Mouse (Mus musculus) heart, adult 2 months (tissue): ENCODE results near the gene Stam2. TPM values are rescaled to one million over a fixed set of nuclear protein-coding genes. Genes with fewer than 3 reads are reported as not detected.

Experiments used
- DNase-seq, 2 experiments: peaks; one replicate each; pipeline ENCODE4 v3.0.0; 2021
- H3K27ac ChIP-seq: fragments of 200-600 bp; 2 replicates; pipeline ENCODE4 v1.8.1; 2022
- H3K27me3 ChIP-seq: fragments of 200-500 bp; 2 replicates; pipeline ENCODE4 v1.6.1; 2012; ENCODE audit warnings: mild to moderate bottlenecking, low read length, inconsistent platforms, mixed read lengths; ENCODE audit not compliant: control insufficient read depth, insufficient read depth
- H3K36me3 ChIP-seq: fragments of 200-500 bp; 2 replicates; pipeline ENCODE4 v1.6.1; 2012; ENCODE audit warnings: low read length, inconsistent platforms; ENCODE audit not compliant: control insufficient read depth, insufficient read depth
- H3K4me1 ChIP-seq: fragments of 200-500 bp; 2 replicates; pipeline ENCODE4 v1.6.1; 2011; ENCODE audit warnings: low read length; ENCODE audit not compliant: control insufficient read depth, insufficient read depth
- H3K4me3 ChIP-seq: fragments of 200-600 bp; 2 replicates; pipeline ENCODE4 v1.8.1; 2022
- H3K79me2 ChIP-seq: fragments of 200-500 bp; replicated peaks from 2 replicates; pipeline ENCODE4 v1.6.1; 2012; ENCODE audit warnings: mild to moderate bottlenecking, inconsistent platforms, low read length, moderate library complexity, mixed read lengths; ENCODE audit not compliant: control insufficient read depth, insufficient read depth
- H3K9ac ChIP-seq: fragments of 200-500 bp; 2 replicates; pipeline ENCODE4 v1.6.1; 2012; ENCODE audit warnings: low read depth, mild to moderate bottlenecking, control low read depth, inconsistent platforms, low read length, mixed read lengths
- CTCF ChIP-seq: fragments of 200-600 bp; IDR thresholded peaks from 2 replicates; pipeline ENCODE4 v1.8.1; 2022; ENCODE audit warnings: antibody characterized with exemption, mild to moderate bottlenecking, moderate library complexity
- EP300 ChIP-seq: fragments of 200-500 bp; IDR thresholded peaks from 2 replicates; pipeline ENCODE4 v1.6.1; 2011; ENCODE audit warnings: low read depth, low read length, control low read depth; ENCODE audit not compliant: insufficient read depth
- POLR2A ChIP-seq: fragments of 200-500 bp; IDR thresholded peaks from 2 replicates; pipeline ENCODE4 v1.6.1; 2011; ENCODE audit warnings: mild to moderate bottlenecking, low read depth, low read length, control low read depth; ENCODE audit not compliant: insufficient read depth
- WGBS: fragments of 180-500 bp; shearing (Covaris S2); methylation state at CpG from one replicate; pipeline ENCODE4 v1.1.7; 2018; 5-methylcytosine and 5-hydroxymethylcytosine counted together
- intact Hi-C: fragments of 180-260 bp; cut with DNase I; formaldehyde crosslinking; loops from one replicate; pipeline ENCODE4 v1.15.1; 2025
- polyA plus RNA-seq: library from polyadenylated mRNA; depleted of rRNA; stranded (reverse); fragments of >200 nt; gene quantifications from 2 replicates; pipeline ENCODE4 v1.2.3, GENCODE M21; 2012
- total RNA-seq, 2 experiments: library from RNA; stranded (reverse); gene quantifications; 2 replicates each; pipeline ENCODE4 v1.2.3; 2021

The Stam2 gene
- total and polyA plus RNA-seq, 3 experiments = 5.9 to 17.1 (median 16.4) TPM

- Histone ChIP-seq H3K79me2 (no peaks in the 10 kb centered on the region), H3K27ac (no peak overlapping the region), H3K4me3 (no peak overlapping the region), H3K4me1 (peaks cover 5% of the 10 kb centered on the region; the same call in 1 of the 2 replicates), H3K36me3 (no peaks in the 10 kb centered on the region), H3K9ac (no peak overlapping the region), H3K27me3 (peaks cover 7% of the 10 kb centered on the region)
- intact Hi-C loops = no loop called here
- DNase-seq = no peak
- no peak for TF ChIP-seq CTCF
- no peak for TF ChIP-seq POLR2A
- TF ChIP-seq EP300 = no peak
- 30% methylated on average over 6 of the region's 6 CpGs for WGBS
Observed at GRCm38 (mm10) chr2:52676913-52677303, 65.2 kb downstream of the Stam2 start.

GRCm38 (mm10) chr2:52676023-52676912, 65.8 kb downstream of the Stam2 start, which contains the start of gene Cacnb4:
Cacnb4 (minus strand) TSS chr2:52676831.
- H3K79me2 ChIP-seq = no peaks in the 10 kb centered on the region
- peaks cover 5% of the 10 kb centered on the region; the same call in 1 of the 2 replicates for H3K4me1 ChIP-seq
- no peaks in the 10 kb centered on the region for H3K36me3 ChIP-seq
- DNase-seq = peak; percentile 39 to 62
- H3K27ac ChIP-seq = no peak within 1 kb of the TSS
- 2% methylated on average over 39 of the region's 77 CpGs for WGBS
- intact Hi-C loops = no loop called here
- H3K9ac ChIP-seq = peak within 1 kb of the TSS; percentile 75
- TF ChIP-seq EP300 (no peak), POLR2A (no peak), CTCF (no peak)
- H3K27me3 ChIP-seq = peaks cover 7% of the 10 kb centered on the region
- peak within 1 kb of the TSS; percentile 57 for H3K4me3 ChIP-seq

GRCm38 (mm10) chr2:52675278-52675987, 66.6 kb downstream of the Stam2 start:
- peak; percentile 8 to 27 for DNase-seq
- intact Hi-C loops = no loop called here
- 2% methylated on average over 41 of the region's 42 CpGs for WGBS
- Histone ChIP-seq H3K36me3 (no peaks in the 10 kb centered on the region), H3K27ac (no peak overlapping the region), H3K9ac (peak overlapping the region; percentile 75; the same call in 1 of the 2 replicates), H3K27me3 (peaks cover 7% of the 10 kb centered on the region), H3K79me2 (no peaks in the 10 kb centered on the region), H3K4me3 (peak overlapping the region; percentile 57), H3K4me1 (peaks cover 5% of the 10 kb centered on the region; the same call in 1 of the 2 replicates)
- TF ChIP-seq EP300 = no peak
- TF ChIP-seq CTCF = no peak
- TF ChIP-seq POLR2A = no peak

- Histone ChIP-seq H3K36me3 (no peaks in the 10 kb centered on the region), H3K4me1 (peaks cover 5% of the 10 kb centered on the region; the same call in 1 of the 2 replicates), H3K27ac (no peak overlapping the region), H3K79me2 (no peaks in the 10 kb centered on the region), H3K9ac (no peak overlapping the region; the same call in 1 of the 2 replicates), H3K4me3 (peak overlapping the region; percentile 57; the same call in 1 of the 2 replicates), H3K27me3 (peaks cover 7% of the 10 kb centered on the region)
- WGBS = 2% methylated on average over 19 of the region's 19 CpGs
- DNase-seq = peak; percentile 25 to 26
- intact Hi-C loops = no loop called here
- TF ChIP-seq CTCF = no peak
- no peak for TF ChIP-seq EP300
- no peak for TF ChIP-seq POLR2A
Observed at GRCm38 (mm10) chr2:52674886-52675277, 67.2 kb downstream of the Stam2 start.

- no peak for DNase-seq
- peaks cover 5% of the 10 kb centered on the region; the same call in 1 of the 2 replicates for H3K4me1 ChIP-seq
- no peaks in the 10 kb centered on the region for H3K79me2 ChIP-seq
- no peak overlapping the region for H3K4me3 ChIP-seq
- peaks cover 7% of the 10 kb centered on the region for H3K27me3 ChIP-seq
- WGBS = 87% methylated on average over 1 of the region's 1 CpGs
- TF ChIP-seq EP300 (no peak), CTCF (no peak), POLR2A (no peak)
- H3K36me3 ChIP-seq = no peaks in the 10 kb centered on the region
- intact Hi-C loops = no loop called here
- no peak overlapping the region for H3K27ac ChIP-seq
- no peak overlapping the region for H3K9ac ChIP-seq
Observed at GRCm38 (mm10) chr2:52673172-52673571, 68.9 kb downstream of the Stam2 start.
